Mouse (Mus musculus) olfactory bulb, adult 2 months (tissue): ENCODE data around the gene Pla2g12b. TPM values are rescaled to one million over a fixed set of nuclear protein-coding genes. Genes with fewer than 3 reads are reported as not detected.

Experiments
- H3K27ac ChIP-seq: fragments of 200-500 bp; 2 replicates; pipeline ENCODE4 v1.5.1; 2012; ENCODE audit warnings: low read depth, low read length; ENCODE audit not compliant: insufficient read depth
- H3K4me1 ChIP-seq: fragments of 200-500 bp; 2 replicates; pipeline ENCODE4 v1.6.1; 2012; ENCODE audit warnings: low read length; ENCODE audit not compliant: control insufficient read depth, insufficient read depth
- H3K4me3 ChIP-seq: fragments of 200-500 bp; 2 replicates; pipeline ENCODE4 v1.5.1; 2012; ENCODE audit warnings: mild to moderate bottlenecking, low read depth, low read length, moderate library complexity; ENCODE audit not compliant: insufficient read depth
- CTCF ChIP-seq: fragments of 200-500 bp; IDR thresholded peaks from 2 replicates; pipeline ENCODE4 v1.5.1; 2012; ENCODE audit warnings: low read depth, mild to moderate bottlenecking, low read length, moderate library complexity; ENCODE audit not compliant: insufficient read depth
- POLR2A ChIP-seq: fragments of 200-500 bp; IDR thresholded peaks from 2 replicates; pipeline ENCODE4 v1.6.1; 2012; ENCODE audit warnings: mild to moderate bottlenecking, low read depth, low read length, moderate library complexity; ENCODE audit not compliant: insufficient read depth
- WGBS: fragments of 180-500 bp; shearing (Covaris S2); methylation state at CpG from one replicate; pipeline ENCODE4 v1.1.7; 2018; 5-methylcytosine and 5-hydroxymethylcytosine counted together
- polyA plus RNA-seq: library from polyadenylated mRNA; stranded (reverse); fragments of >200 nt; gene quantifications from 2 replicates; pipeline ENCODE4 v1.2.4, GENCODE M21; 2012; ENCODE audit warnings: low replicate concordance; ENCODE audit not compliant: missing spikeins, insufficient read depth, insufficient read length

Gene Pla2g12b
- polyA plus RNA-seq, 1 experiment: not detected

- no peak for TF ChIP-seq POLR2A
- no peak for TF ChIP-seq CTCF
- Histone ChIP-seq H3K27ac (no peak overlapping the region), H3K4me1 (no peaks in the 10 kb centered on the region), H3K4me3 (no peak overlapping the region)
- 84% methylated on average over 10 of the region's 10 CpGs for WGBS
Observed at GRCm38 (mm10) chr10:59403793-59404149, 311 bp downstream of the Pla2g12b start.

- H3K4me1 ChIP-seq: no peaks in the 10 kb centered on the region
- no peak overlapping the region for H3K4me3 ChIP-seq
- TF ChIP-seq CTCF: no peak
- no peak for TF ChIP-seq POLR2A
- H3K27ac ChIP-seq: no peak overlapping the region
- WGBS: 77% methylated on average over 6 of the region's 6 CpGs
Observed at GRCm38 (mm10) chr10:59408499-59408898, 5.0 kb downstream of the Pla2g12b start.

- no peak overlapping the region for H3K4me3 ChIP-seq
- WGBS: 88% methylated on average over 12 of the region's 12 CpGs
- TF ChIP-seq CTCF: no peak
- no peak overlapping the region for H3K27ac ChIP-seq
- H3K4me1 ChIP-seq: no peaks in the 10 kb centered on the region
Observed at GRCm38 (mm10) chr10:59410264-59410663, 6.8 kb downstream of the Pla2g12b start.

- TF ChIP-seq POLR2A: no peak
- Histone ChIP-seq H3K4me1 (no peaks in the 10 kb centered on the region), H3K4me3 (no peak overlapping the region), H3K27ac (no peak overlapping the region)
- 92% methylated on average over 4 of the region's 4 CpGs for WGBS
Observed at GRCm38 (mm10) chr10:59413711-59414110, 10.3 kb downstream of the Pla2g12b start.

- TF ChIP-seq POLR2A (no peak), CTCF (no peak)
Observed at GRCm38 (mm10) chr10:59416623-59417022, 13.2 kb downstream of the Pla2g12b start.

GRCm38 (mm10) chr10:59419516-59419915 lies 16.1 kb downstream of the Pla2g12b start:
- TF ChIP-seq CTCF: no peak
- Histone ChIP-seq H3K4me3 (no peak overlapping the region), H3K27ac (no peak overlapping the region), H3K4me1 (no peaks in the 10 kb centered on the region)
- 93% methylated on average over 4 of the region's 4 CpGs for WGBS

More at GRCm38 (mm10) chr10:59416623-59417022, 13.2 kb downstream of the Pla2g12b start:
- WGBS: 67% methylated on average over 3 of the region's 3 CpGs
- no peak overlapping the region for H3K27ac ChIP-seq
- no peak overlapping the region for H3K4me3 ChIP-seq
- no peaks in the 10 kb centered on the region for H3K4me1 ChIP-seq

- Histone ChIP-seq H3K4me3 (no peak overlapping the region), H3K27ac (no peak overlapping the region), H3K4me1 (peaks cover 2% of the 10 kb centered on the region)
- WGBS: 89% methylated on average over 3 of the region's 3 CpGs
- TF ChIP-seq CTCF (no peak), POLR2A (no peak)
Observed at GRCm38 (mm10) chr10:59424453-59424852, 21.0 kb downstream of the Pla2g12b start.

- TF ChIP-seq CTCF (no peak), POLR2A (no peak)
- peaks cover 5% of the 10 kb centered on the region for H3K4me1 ChIP-seq
- H3K27ac ChIP-seq: no peak overlapping the region
- H3K4me3 ChIP-seq: no peak overlapping the region
- WGBS: 61% methylated on average over 7 of the region's 7 CpGs
Observed at GRCm38 (mm10) chr10:59425369-59425768, 21.9 kb downstream of the Pla2g12b start.

- 96% methylated on average over 4 of the region's 4 CpGs for WGBS
- Histone ChIP-seq H3K27ac (no peak overlapping the region), H3K4me3 (no peak overlapping the region), H3K4me1 (peaks cover 8% of the 10 kb centered on the region)
- TF ChIP-seq CTCF (no peak), POLR2A (no peak)
Observed at GRCm38 (mm10) chr10:59426371-59426770, 22.9 kb downstream of the Pla2g12b start.

- peaks cover 8% of the 10 kb centered on the region for H3K4me1 ChIP-seq
- 73% methylated on average over 16 of the region's 16 CpGs for WGBS
- H3K4me3 ChIP-seq: no peak overlapping the region
- no peak overlapping the region for H3K27ac ChIP-seq
- no peak for TF ChIP-seq CTCF
- no peak for TF ChIP-seq POLR2A
Observed at GRCm38 (mm10) chr10:59429448-59430135, 26.1 kb downstream of the Pla2g12b start.
